Comparison of ENCODE assay signal across 29 mouse cellular contexts in genomic region chr2:17986694-17987093, GRCm38 (mm10). TPM values are rescaled to one million over a fixed set of nuclear protein-coding genes. Genes with fewer than 3 reads are reported as not detected.
"Had no signal": no experiment of that assay in that cellular context is flagged by ENCODE, and none has a peak within 500 bp of the region (broad histone marks: within the 10 kb centered on the region; RNA-seq: fewer than 3 reads in every experiment).

No protein-coding gene starts in this region.

- H3K4me2 ChIP-seq: heart, embryonic 11.5 days; heart, embryonic 13.5 days; heart, embryonic 15.5 days; hindbrain, embryonic 13.5 days; hindbrain, embryonic 15.5 days; limb, embryonic 12.5 days; liver, embryonic 11.5 days; liver, embryonic 13.5 days had no signal

- H3K36me3 ChIP-seq: heart, embryonic 13.5 days; heart, embryonic 15.5 days; hindbrain, embryonic 13.5 days; hindbrain, embryonic 15.5 days; limb, embryonic 10.5 days; limb, embryonic 12.5 days; liver, embryonic 13.5 days had no signal

- H3K27ac ChIP-seq: gastrocnemius, adult 2 months; heart, adult 2 months; heart, embryonic 13.5 days; heart, embryonic 15.5 days; hindbrain, embryonic 13.5 days; hindbrain, embryonic 15.5 days; hindbrain, postnatal 0 days; kidney, postnatal 0 days; layer of hippocampus, adult 2 months; left cerebral cortex, adult 2 months; limb, embryonic 10.5 days; limb, embryonic 12.5 days; liver, embryonic 13.5 days had no signal

- H3K9me3 ChIP-seq: heart, embryonic 15.5 days; hindbrain, embryonic 15.5 days; limb, embryonic 10.5 days; liver, embryonic 13.5 days had no signal

- ATAC-seq: hindbrain, postnatal 0 days had no signal

- H3K27me3 ChIP-seq: heart, embryonic 13.5 days; heart, embryonic 15.5 days; hindbrain, embryonic 13.5 days; hindbrain, embryonic 15.5 days; limb, embryonic 12.5 days; liver, embryonic 13.5 days had no signal

- H3K9ac ChIP-seq: heart, embryonic 13.5 days; heart, embryonic 15.5 days; hindbrain, embryonic 13.5 days; hindbrain, embryonic 15.5 days; limb, embryonic 12.5 days; liver, embryonic 13.5 days had no signal

- DNase-seq: gastrocnemius, adult 2 months; gastrocnemius, postnatal 25 days; heart, adult 2 months; heart, postnatal 14 days; heart, postnatal 36 days; kidney, adult 18-20 months; kidney, adult 8-10 months; kidney, postnatal 25 days; kidney, postnatal 4 days; liver; liver, embryonic 13.5 days had no signal

- H3K4me3 ChIP-seq: gastrocnemius, adult 2 months; heart, adult 2 months; heart, embryonic 13.5 days; heart, embryonic 15.5 days; hindbrain, embryonic 13.5 days; hindbrain, embryonic 15.5 days; layer of hippocampus, adult 2 months; left cerebral cortex, adult 2 months; limb, embryonic 10.5 days; limb, embryonic 12.5 days; liver, embryonic 13.5 days had no signal

- H3K4me1 ChIP-seq: heart, embryonic 13.5 days; heart, embryonic 15.5 days; hindbrain, embryonic 13.5 days; hindbrain, embryonic 15.5 days; limb, embryonic 10.5 days; limb, embryonic 12.5 days; liver, embryonic 13.5 days had no signal

RNA-seq across cellular contexts. Expression of gene H2al2a, which starts 10.1 kb away (rescaled TPM):
- polyA plus RNA-seq: frontal cortex, adult 2 months; heart, embryonic 11.5 days; heart, embryonic 13.5 days; heart, embryonic 15.5 days; heart, postnatal 0 days; hindbrain, embryonic 11.5 days; hindbrain, embryonic 13.5 days; hindbrain, embryonic 15.5 days; hindbrain, postnatal 0 days; intestine, embryonic 14.5 days; kidney, embryonic 14.5 days; kidney, postnatal 0 days; limb, embryonic 10.5 days; limb, embryonic 12.5 days; limb, embryonic 14.5 days; liver, embryonic 11.5 days; liver, embryonic 13.5 days had no signal
